Mouse (Mus musculus) intestine, embryonic 15.5 days (tissue): ENCODE measurements around the gene Adam12. TPM values are rescaled to one million over a fixed set of nuclear protein-coding genes. Genes with fewer than 3 reads are reported as not detected.

Experiments
- ATAC-seq: fragments of 200-750 bp; cut with Nextera tagmentation; 2 replicates; pipeline ENCODE4 v1.8.0; 2017; ENCODE audit warnings: moderate TSS enrichment, moderate library complexity
- H3K27ac ChIP-seq: fragments of 300-500 bp; sonication (generic); 2 replicates; pipeline ENCODE4 v1.5.1; 2015; ENCODE audit warnings: mild to moderate bottlenecking, inconsistent platforms
- H3K27me3 ChIP-seq: fragments of 300-500 bp; sonication (generic); replicated peaks from 2 replicates; pipeline ENCODE4 v1.6.1; 2015; ENCODE audit warnings: inconsistent platforms
- H3K36me3 ChIP-seq: fragments of 300-500 bp; sonication (generic); 2 replicates; pipeline ENCODE4 v1.6.1; 2015; ENCODE audit warnings: inconsistent platforms
- H3K4me1 ChIP-seq: fragments of 300-500 bp; sonication (generic); replicated peaks from 2 replicates; pipeline ENCODE4 v1.6.1; 2015; ENCODE audit warnings: inconsistent platforms
- H3K4me2 ChIP-seq: fragments of 300-500 bp; sonication (generic); replicated peaks from 2 replicates; pipeline ENCODE4 v1.6.1; 2015; ENCODE audit warnings: mild to moderate bottlenecking, inconsistent platforms
- H3K4me3 ChIP-seq: fragments of 300-500 bp; sonication (generic); replicated peaks from 2 replicates; pipeline ENCODE4 v1.5.1; 2015; ENCODE audit warnings: inconsistent platforms
- H3K9ac ChIP-seq: fragments of 300-500 bp; sonication (generic); 2 replicates; pipeline ENCODE4 v1.6.1; 2015; ENCODE audit warnings: inconsistent platforms
- H3K9me3 ChIP-seq: fragments of 300-500 bp; sonication (generic); 2 replicates; pipeline ENCODE4 v1.6.1; 2016; ENCODE audit warnings: inconsistent platforms
- WGBS: fragments of 180-500 bp; shearing (Covaris S2); methylation state at CpG from one replicate; pipeline ENCODE4 v1.1.7; 2015; 5-methylcytosine and 5-hydroxymethylcytosine counted together
- polyA plus RNA-seq: library from polyadenylated mRNA; unstranded; fragments of >200 nt; fragmentation: Nextera tagmentation; extraction: Ambion mirVana; gene quantifications from 2 replicates; pipeline ENCODE4 v1.2.1, GENCODE M21; 2015

The Adam12 gene
- polyA plus RNA-seq, 1 experiment from 2014 or later, result 6.4 TPM

DNA sequence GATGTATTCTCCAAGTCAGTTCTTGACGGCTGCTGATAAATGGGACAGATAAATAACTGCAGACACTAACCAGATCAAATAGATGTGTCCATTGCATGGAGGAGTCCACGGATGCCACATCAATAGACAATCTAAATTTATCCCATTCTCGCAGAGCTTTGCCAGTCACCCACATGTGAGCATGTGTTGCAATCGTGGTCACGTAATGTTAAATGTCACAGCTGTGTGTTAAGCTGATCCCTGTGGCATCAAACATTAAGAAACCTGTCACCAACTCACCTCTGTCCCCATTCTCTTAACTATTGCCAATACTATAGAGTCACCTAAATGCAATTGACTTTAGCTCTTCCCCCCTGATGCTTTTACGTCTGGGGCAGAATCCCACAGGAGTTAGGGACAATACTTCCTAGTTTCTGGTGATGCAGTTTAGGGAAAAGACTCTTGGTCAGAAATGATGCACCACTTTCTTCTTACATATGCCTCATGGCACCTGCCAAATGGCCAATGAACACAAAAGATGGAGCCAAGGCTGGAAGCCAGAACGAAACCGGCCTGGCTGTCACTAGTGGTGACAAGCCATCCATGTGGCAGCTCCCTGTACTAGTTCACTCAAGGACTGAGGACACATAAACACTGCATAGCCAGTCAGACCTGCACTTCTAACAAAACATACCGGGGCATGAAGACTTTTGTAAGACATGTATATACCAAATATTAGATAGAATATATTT, 61.6 kb downstream of the Adam12 start:
- Histone ChIP-seq H3K4me3 (no peak overlapping the region), H3K4me1 (no peaks in the 10 kb centered on the region), H3K27ac (no peak overlapping the region), H3K27me3 (no peaks in the 10 kb centered on the region), H3K9me3 (no peaks in the 10 kb centered on the region), H3K36me3 (no peaks in the 10 kb centered on the region), H3K4me2 (no peak overlapping the region), H3K9ac (no peak overlapping the region)
- 77% methylated on average over 9 of the region's 9 CpGs for whole genome bisulfite sequencing
- no peak for ATAC-seq

DNA sequence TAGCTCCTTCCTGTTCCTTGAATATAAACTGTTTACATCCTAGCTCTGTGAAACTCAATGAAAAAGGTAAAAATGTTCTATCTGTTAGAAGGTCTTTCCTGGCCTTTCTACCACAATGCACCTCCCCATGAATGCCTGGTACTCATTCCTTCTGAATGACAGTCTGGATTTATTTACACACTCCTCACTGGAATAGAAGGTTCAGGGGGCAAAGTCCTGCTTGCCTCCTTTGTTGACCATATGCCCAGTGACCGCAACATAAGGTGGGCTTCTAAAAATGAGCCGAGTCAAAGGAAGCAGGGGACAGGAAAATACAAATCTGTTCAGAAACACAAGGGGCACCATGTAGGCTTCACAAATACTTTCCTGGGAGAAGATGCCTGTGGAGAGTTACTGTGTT, 62.2 kb downstream of the Adam12 start:
- no peaks in the 10 kb centered on the region for H3K27me3 ChIP-seq
- no peaks in the 10 kb centered on the region for H3K36me3 ChIP-seq
- H3K4me1 ChIP-seq, result no peaks in the 10 kb centered on the region
- no peak overlapping the region for H3K4me2 ChIP-seq
- no peaks in the 10 kb centered on the region for H3K9me3 ChIP-seq
- 62% methylated on average over 2 of the region's 2 CpGs for WGBS
- no peak for ATAC-seq
- no peak overlapping the region for H3K27ac ChIP-seq
- no peak overlapping the region for H3K4me3 ChIP-seq
- no peak overlapping the region for H3K9ac ChIP-seq

DNA sequence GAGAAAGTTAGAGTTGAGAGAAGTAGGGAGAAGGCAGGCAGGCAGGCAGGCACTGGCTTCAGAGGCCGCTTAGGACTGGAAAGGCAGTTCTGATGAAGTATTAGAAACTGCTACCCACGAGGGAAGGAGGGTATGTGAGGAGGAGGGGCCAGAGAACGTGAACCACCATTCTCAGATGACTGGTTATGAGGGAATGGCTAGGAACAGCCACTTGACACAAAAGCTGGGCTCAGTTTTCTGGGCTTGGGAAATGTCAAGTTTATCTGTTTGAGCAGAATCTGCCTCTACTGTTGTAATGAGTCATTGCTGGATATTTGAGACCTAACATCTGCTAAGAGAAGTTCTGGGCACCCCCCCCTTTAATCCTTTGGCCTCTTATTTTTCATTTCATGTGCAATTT, 64.4 kb downstream of the Adam12 start:
- Histone ChIP-seq H3K4me1 (no peaks in the 10 kb centered on the region), H3K4me2 (no peak overlapping the region), H3K27ac (peak overlapping the region; percentile 44), H3K27me3 (no peaks in the 10 kb centered on the region), H3K36me3 (no peaks in the 10 kb centered on the region), H3K9ac (no peak overlapping the region), H3K9me3 (no peaks in the 10 kb centered on the region), H3K4me3 (no peak overlapping the region)
- 16% methylated on average over 3 of the region's 3 CpGs for WGBS
- ATAC-seq, result 0 out of 2 replicates have a peak, but pooled peaks have one; percentile 49

DNA sequence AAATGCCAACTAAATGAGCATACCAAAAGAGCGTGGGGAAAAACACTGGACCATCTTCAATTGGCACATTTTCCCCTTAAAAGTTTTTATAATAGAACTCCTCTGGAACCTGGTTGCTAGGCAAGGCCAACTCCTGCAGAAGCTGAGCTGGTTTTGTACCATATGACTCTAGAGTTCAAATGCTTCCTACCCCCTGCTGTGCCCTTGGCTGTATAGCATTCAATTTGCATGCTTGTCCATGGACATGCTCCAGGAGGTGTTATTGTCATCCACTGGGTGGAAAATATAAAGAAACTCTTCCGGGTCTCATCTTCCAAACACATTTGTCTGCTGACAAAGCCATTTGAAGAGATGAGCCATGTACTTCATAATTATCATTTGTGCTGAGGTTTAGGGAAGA, 68.2 kb downstream of the Adam12 start:
- WGBS, result 98% methylated on average over 2 of the region's 2 CpGs
- H3K9ac ChIP-seq, result no peak overlapping the region

DNA sequence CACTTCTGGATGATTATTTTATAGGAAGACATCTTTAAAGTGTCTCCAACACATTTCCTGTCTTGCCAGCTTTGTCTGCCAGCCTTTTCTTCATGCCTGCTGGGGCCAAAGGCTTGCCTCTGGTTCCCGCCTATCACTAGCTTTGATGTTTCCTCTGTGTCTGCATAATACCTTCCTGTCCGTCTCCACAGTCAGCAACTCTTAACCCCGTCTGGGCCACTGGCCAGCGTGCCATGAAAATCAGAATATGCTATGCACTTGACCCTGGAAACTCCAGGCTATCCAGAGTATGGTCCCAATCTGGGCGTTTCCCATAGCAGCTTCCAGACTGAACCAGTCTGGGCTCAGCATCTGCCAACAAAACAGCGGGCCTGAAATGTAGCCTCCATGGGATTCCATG, 69.1 kb downstream of the Adam12 start:
- WGBS, result 63% methylated on average over 6 of the region's 6 CpGs

More for the DNA sequence above, 68.2 kb downstream of the Adam12 start:
- H3K9me3 ChIP-seq, result no peaks in the 10 kb centered on the region
- H3K4me3 ChIP-seq, result no peak overlapping the region
- no peak for ATAC-seq
- H3K27me3 ChIP-seq, result no peaks in the 10 kb centered on the region
- no peak overlapping the region for H3K27ac ChIP-seq
- H3K4me2 ChIP-seq, result no peak overlapping the region
- H3K4me1 ChIP-seq, result no peaks in the 10 kb centered on the region
- no peaks in the 10 kb centered on the region for H3K36me3 ChIP-seq

DNA sequence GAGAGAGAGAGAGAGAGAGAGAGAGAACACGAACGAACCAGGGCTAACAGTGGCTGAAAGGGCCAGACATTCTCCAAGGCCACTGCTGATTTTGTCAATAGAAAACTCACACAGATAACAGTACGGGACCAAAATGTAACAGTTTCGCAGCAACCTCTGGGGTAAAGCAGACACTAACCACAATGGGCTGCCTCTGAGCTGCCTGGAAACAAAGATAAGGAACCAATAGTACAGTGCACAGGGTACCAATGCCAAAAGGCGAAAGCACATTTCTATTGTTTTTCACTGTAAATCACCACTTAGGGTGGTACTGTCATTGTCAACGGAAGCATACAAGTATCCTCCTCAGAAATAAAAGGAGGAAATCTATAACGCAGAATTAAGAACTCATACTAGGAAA, 72.3 kb downstream of the Adam12 start:
- Histone ChIP-seq H3K9me3 (no peaks in the 10 kb centered on the region), H3K27me3 (no peaks in the 10 kb centered on the region), H3K36me3 (no peaks in the 10 kb centered on the region), H3K4me3 (no peak overlapping the region), H3K4me2 (no peak overlapping the region), H3K9ac (no peak overlapping the region), H3K27ac (no peak overlapping the region), H3K4me1 (no peaks in the 10 kb centered on the region)
- WGBS, result 75% methylated on average over 7 of the region's 7 CpGs
- no peak for ATAC-seq

More for the DNA sequence above, 69.1 kb downstream of the Adam12 start:
- Histone ChIP-seq H3K27me3 (no peaks in the 10 kb centered on the region), H3K36me3 (no peaks in the 10 kb centered on the region), H3K4me1 (no peaks in the 10 kb centered on the region), H3K9ac (no peak overlapping the region), H3K4me2 (no peak overlapping the region), H3K27ac (no peak overlapping the region), H3K4me3 (no peak overlapping the region), H3K9me3 (no peaks in the 10 kb centered on the region)
- ATAC-seq, result no peak

DNA sequence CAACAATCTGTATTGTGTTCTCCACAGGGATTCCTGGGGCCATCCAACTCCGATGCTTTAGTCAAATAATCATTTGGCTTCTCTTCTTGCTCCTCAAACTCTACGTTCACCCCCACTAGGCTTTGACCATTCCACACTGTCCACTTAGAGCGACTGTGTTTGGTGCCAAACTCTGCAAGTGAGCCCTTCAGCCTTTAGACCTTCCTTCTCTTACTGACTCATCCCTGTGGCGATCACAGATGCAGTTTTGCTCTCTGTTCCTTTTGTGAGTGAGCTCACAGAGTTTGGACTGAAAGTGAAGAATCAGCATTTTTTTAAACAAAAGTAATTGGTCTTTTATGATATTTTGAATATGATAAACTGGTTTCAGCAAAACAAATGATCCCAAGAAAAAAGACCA, 80.6 kb downstream of the Adam12 start:
- Histone ChIP-seq H3K27me3 (no peaks in the 10 kb centered on the region), H3K27ac (no peak overlapping the region), H3K4me2 (no peak overlapping the region), H3K4me1 (no peaks in the 10 kb centered on the region), H3K36me3 (no peaks in the 10 kb centered on the region), H3K9me3 (no peaks in the 10 kb centered on the region), H3K9ac (no peak overlapping the region), H3K4me3 (no peak overlapping the region)
- ATAC-seq, result no peak
- 75% methylated on average over 4 of the region's 4 CpGs for WGBS

DNA sequence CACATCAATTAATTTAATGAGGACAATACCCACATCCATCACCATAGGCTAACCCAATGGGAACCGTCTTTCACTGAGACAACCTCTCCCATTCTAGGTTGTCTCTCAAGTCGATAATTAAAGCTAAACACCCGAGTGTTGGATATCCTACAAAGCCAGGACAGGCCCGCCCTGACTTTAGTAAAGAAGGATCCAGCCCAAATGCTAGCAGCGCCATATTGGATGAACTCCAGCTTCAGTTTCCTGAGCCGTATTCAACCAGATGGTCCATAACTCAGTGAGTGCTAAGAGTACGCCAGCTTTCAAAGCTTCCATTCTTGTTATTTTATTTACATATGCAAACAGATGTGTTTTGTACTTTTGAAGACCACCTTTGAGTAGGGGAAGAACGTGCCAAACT, 81.6 kb downstream of the Adam12 start:
- no peaks in the 10 kb centered on the region for H3K9me3 ChIP-seq
- H3K4me1 ChIP-seq, result no peaks in the 10 kb centered on the region
- H3K27ac ChIP-seq, result no peak overlapping the region
- no peak for ATAC-seq
- no peak overlapping the region for H3K4me3 ChIP-seq
- 75% methylated on average over 8 of the region's 8 CpGs for WGBS
- no peaks in the 10 kb centered on the region for H3K27me3 ChIP-seq
- no peak overlapping the region for H3K9ac ChIP-seq
- no peak overlapping the region for H3K4me2 ChIP-seq
- no peaks in the 10 kb centered on the region for H3K36me3 ChIP-seq

DNA sequence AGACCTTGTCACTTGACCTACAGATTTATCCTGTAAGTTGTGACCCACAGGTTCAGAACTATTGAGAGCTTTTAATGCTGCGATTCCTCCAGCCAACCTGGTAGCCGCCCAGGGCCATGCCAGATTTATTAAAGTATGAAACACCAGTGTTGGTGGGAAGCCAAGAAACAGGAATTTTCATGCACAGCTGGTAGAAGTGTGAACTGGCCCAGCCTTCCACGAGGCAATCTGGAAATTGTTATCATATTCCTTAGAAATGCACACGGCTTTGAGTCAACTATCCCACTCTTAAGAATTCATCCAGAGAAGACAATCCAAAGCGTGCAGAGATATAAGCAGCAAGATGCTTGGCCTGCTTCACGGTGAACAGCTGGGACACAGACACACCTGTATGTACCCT, 82.6 kb downstream of the Adam12 start:
- no peak for ATAC-seq

DNA sequence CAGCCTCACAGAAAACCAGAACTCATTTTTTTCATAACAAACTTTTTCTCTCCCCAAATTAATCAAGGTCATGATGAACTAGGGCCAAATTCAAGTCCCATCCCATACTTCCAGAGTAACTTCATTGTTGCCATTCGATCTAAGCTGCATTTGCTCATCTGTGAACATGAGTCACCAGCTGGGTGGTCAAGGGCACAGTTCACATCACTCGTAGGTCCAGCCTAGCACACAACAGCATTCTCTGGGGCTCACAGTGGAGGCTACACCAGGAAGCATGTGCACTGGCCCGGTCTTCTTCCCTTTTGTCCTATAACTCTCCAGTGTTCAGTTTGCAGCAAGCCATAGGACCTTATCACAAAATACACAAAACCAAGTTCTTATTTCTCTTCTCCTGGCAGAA, 84.4 kb downstream of the Adam12 start:
- Histone ChIP-seq H3K9me3 (no peaks in the 10 kb centered on the region), H3K4me3 (no peak overlapping the region), H3K36me3 (no peaks in the 10 kb centered on the region), H3K9ac (no peak overlapping the region), H3K27ac (no peak overlapping the region), H3K4me1 (no peaks in the 10 kb centered on the region), H3K27me3 (no peaks in the 10 kb centered on the region), H3K4me2 (no peak overlapping the region)
- 85% methylated on average over 3 of the region's 3 CpGs for WGBS
- ATAC-seq, result no peak

More for the DNA sequence above, 82.6 kb downstream of the Adam12 start:
- Histone ChIP-seq H3K9me3 (no peaks in the 10 kb centered on the region), H3K36me3 (no peaks in the 10 kb centered on the region), H3K9ac (no peak overlapping the region), H3K27me3 (no peaks in the 10 kb centered on the region), H3K4me1 (no peaks in the 10 kb centered on the region), H3K4me2 (no peak overlapping the region), H3K27ac (no peak overlapping the region), H3K4me3 (no peak overlapping the region)
- WGBS, result 50% methylated on average over 6 of the region's 6 CpGs

DNA sequence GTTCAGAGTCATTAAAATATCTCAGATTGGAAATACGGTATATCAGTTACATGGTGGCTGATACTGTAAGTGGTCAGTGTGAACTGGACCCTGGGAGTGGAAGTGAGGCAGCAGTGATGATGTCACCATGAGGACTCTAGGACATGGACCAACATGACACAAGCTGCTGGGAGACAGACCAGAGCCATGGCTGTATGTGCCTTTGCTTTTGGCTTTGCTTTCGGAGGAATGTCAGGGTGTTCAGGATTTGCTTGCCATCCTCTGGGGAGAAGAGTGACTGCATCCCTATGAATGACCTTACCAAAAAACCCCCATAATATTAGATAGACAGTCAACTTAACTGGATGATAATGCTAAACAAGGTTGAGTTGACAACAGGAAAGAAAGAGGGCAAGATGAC, 85.1 kb downstream of the Adam12 start:
- Histone ChIP-seq H3K4me1 (no peaks in the 10 kb centered on the region), H3K27ac (no peak overlapping the region), H3K36me3 (no peaks in the 10 kb centered on the region), H3K27me3 (no peaks in the 10 kb centered on the region), H3K4me3 (no peak overlapping the region), H3K4me2 (no peak overlapping the region), H3K9me3 (no peaks in the 10 kb centered on the region), H3K9ac (no peak overlapping the region)
- no peak for ATAC-seq
- WGBS, result 90% methylated on average over 2 of the region's 2 CpGs

DNA sequence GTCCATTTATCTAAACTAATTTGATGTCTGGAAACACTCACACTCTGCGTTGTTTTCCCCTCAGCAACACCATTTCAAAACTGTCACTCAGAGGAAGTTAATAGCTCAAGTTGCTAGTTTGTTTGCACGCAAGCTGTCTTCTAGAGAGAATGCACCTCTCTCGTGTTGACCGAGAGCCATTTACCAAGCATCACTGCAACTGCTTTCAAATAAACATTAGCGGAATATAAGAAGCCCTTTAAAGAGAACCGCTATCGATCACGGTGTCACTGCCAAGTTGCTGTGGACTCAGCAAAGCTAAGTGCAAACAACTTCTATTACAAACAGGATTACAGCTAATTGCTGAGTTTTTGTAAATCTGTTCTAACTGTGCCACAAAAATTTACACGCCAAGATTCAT, 87.8 kb downstream of the Adam12 start:
- Histone ChIP-seq H3K4me3 (no peak overlapping the region), H3K4me1 (no peaks in the 10 kb centered on the region), H3K9me3 (no peaks in the 10 kb centered on the region), H3K4me2 (no peak overlapping the region), H3K27ac (no peak overlapping the region), H3K27me3 (no peaks in the 10 kb centered on the region), H3K9ac (no peak overlapping the region), H3K36me3 (no peaks in the 10 kb centered on the region)
- WGBS, result 57% methylated on average over 9 of the region's 9 CpGs
- ATAC-seq, result no peak

DNA sequence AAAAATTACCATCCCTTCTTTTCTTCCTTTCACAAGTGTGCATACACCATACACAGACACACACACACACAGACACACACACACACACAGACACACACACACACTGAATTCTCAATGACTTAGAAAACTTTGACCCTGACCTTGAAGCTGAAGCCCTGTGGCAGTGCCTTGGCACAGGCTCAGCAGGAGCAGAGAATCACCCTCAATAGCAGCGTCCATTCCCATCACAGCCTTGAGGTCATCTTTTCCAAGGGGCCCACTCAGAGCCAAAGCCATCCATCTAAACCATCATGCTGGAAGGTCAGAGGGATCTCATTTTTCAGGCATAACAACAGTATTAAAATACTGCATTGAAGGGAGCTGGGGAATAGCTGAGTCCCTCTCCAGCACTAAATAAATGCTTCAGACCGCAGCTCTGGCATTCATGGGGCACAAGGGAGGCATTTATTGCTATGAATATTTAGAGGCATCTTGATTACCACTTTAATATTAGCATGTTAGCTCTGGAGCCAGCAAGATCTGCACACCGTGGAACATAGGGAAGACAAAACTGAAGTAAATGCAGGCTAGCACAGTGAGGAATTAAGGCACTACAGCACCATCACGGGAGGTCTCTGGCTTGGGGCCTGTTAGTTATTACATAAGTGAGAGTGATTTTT, 92.5 kb downstream of the Adam12 start:
- Histone ChIP-seq H3K27ac (no peak overlapping the region), H3K9ac (no peak overlapping the region), H3K9me3 (no peaks in the 10 kb centered on the region), H3K27me3 (no peaks in the 10 kb centered on the region), H3K4me3 (no peak overlapping the region), H3K36me3 (no peaks in the 10 kb centered on the region), H3K4me1 (no peaks in the 10 kb centered on the region), H3K4me2 (no peak overlapping the region)
- ATAC-seq, result no peak
- WGBS, result 67% methylated on average over 4 of the region's 4 CpGs
